Mouse (Mus musculus) MEL (cell line): ENCODE results near the gene Olfr545. TPM values are rescaled to one million over a fixed set of nuclear protein-coding genes. Genes with fewer than 3 reads are reported as not detected.
"Not testable (repeated sequence)": the region's sequence is repeated elsewhere in the genome, so short reads cannot be mapped to it uniquely, and the experiment has no call there.

ENCODE experiments used
- DNase-seq: peaks from one replicate; pipeline ENCODE4 v3.0.0; 2011; ENCODE audit warnings: low read depth, low spot score
- H3K27ac ChIP-seq: 2 replicates; pipeline ENCODE4 v1.5.1; 2012; ENCODE audit warnings: low read depth, mild to moderate bottlenecking, control low read depth, low read length, moderate library complexity; ENCODE audit not compliant: control insufficient read depth
- H3K27me3 ChIP-seq, 2 experiments: fragments of 150-350 bp in 1 of 2; sonication (generic) in 1 of 2; 2 replicates each; pipeline ENCODE4 v1.6.1; 2012; ENCODE audit warnings: low read length in 2 of 2, mild to moderate bottlenecking in 2 of 2, improper control_type of control experiment in 1 of 2, moderate library complexity in 1 of 2; ENCODE audit not compliant: insufficient read depth in 2 of 2, control insufficient read depth in 1 of 2
- H3K36me3 ChIP-seq, 2 experiments: 2 replicates each; pipeline ENCODE4 v1.6.1; 2012 to 2014; ENCODE audit warnings: low read length in 2 of 2, improper control_type of control experiment in 1 of 2, inconsistent platforms in 1 of 2, mild to moderate bottlenecking in 1 of 2; ENCODE audit not compliant: insufficient read depth in 2 of 2, control insufficient read depth in 1 of 2
- H3K4me1 ChIP-seq, 2 experiments: fragments of 150-350 bp in 1 of 2; sonication (generic) in 1 of 2; 2 replicates each; pipeline ENCODE4 v1.6.1; 2012; ENCODE audit warnings: low read length in 2 of 2, improper control_type of control experiment in 1 of 2, mild to moderate bottlenecking in 1 of 2; ENCODE audit not compliant: insufficient read depth in 2 of 2, control insufficient read depth in 1 of 2
- H3K4me3 ChIP-seq, 2 experiments: fragments of 150-350 bp in 1 of 2; sonication (generic) in 1 of 2; 2 replicates each; pipeline ENCODE4 v1.5.1; 2012; ENCODE audit warnings: low read depth in 2 of 2, low read length in 2 of 2, mild to moderate bottlenecking in 2 of 2, moderate library complexity in 2 of 2, control low read depth in 1 of 2, improper control_type of control experiment in 1 of 2; ENCODE audit not compliant: control insufficient read depth in 1 of 2, insufficient read depth in 1 of 2
- H3K79me2 ChIP-seq: 2 replicates; pipeline ENCODE4 v1.6.1; 2012; ENCODE audit warnings: mild to moderate bottlenecking, low read length, moderate library complexity; ENCODE audit not compliant: control insufficient read depth, poor library complexity, insufficient read depth
- H3K9ac ChIP-seq: 2 replicates; pipeline ENCODE4 v1.6.1; 2012; ENCODE audit warnings: low read depth, mild to moderate bottlenecking, control low read depth, low read length, moderate library complexity; ENCODE audit not compliant: control insufficient read depth, poor library complexity, severe bottlenecking
- H3K9me3 ChIP-seq: fragments of 150-350 bp; sonication (generic); replicated peaks from 2 replicates; pipeline ENCODE4 v1.6.1; 2012; ENCODE audit warnings: mild to moderate bottlenecking, low read length, improper control_type of control experiment, moderate library complexity; ENCODE audit not compliant: insufficient read depth
- CTCF ChIP-seq, 3 experiments: IDR thresholded peaks in 2 of 3; conservative IDR thresholded peaks in 1 of 3; 2 replicates each; pipeline ENCODE4 v1.5.1; 2011 to 2012; ENCODE audit warnings: low read length in 3 of 3, low read depth in 2 of 3, mild to moderate bottlenecking in 2 of 3, improper control_type of control experiment in 1 of 3, inconsistent platforms in 1 of 3, mixed read lengths in 1 of 3, moderate library complexity in 1 of 3; ENCODE audit not compliant: control insufficient read depth in 1 of 3, insufficient read depth in 1 of 3, poor library complexity in 1 of 3, severe bottlenecking in 1 of 3
- E2F4 ChIP-seq: IDR thresholded peaks from 2 replicates; pipeline ENCODE4 v1.6.1; 2011; ENCODE audit warnings: low read depth, low read length, improper control_type of control experiment, borderline replicate concordance
- GABPA ChIP-seq: IDR thresholded peaks from 2 replicates; pipeline ENCODE4 v1.6.1; 2012; ENCODE audit warnings: low read depth, mild to moderate bottlenecking, inconsistent platforms, low read length, improper control_type of control experiment, moderate library complexity
- GATA1 ChIP-seq: IDR thresholded peaks from 2 replicates; pipeline ENCODE4 v1.6.1; 2011; ENCODE audit warnings: low read depth, low read length, improper control_type of control experiment
- HCFC1 ChIP-seq: IDR thresholded peaks from 2 replicates; pipeline ENCODE4 v1.6.1; 2012; ENCODE audit warnings: low read depth, mild to moderate bottlenecking, inconsistent platforms, low read length, improper control_type of control experiment, moderate library complexity
- JUND ChIP-seq: IDR thresholded peaks from 2 replicates; pipeline ENCODE4 v1.6.1; 2011; ENCODE audit warnings: low read depth, mild to moderate bottlenecking, improper control_type of control experiment, low read length
- MEF2A ChIP-seq: IDR thresholded peaks from 2 replicates; pipeline ENCODE4 v1.6.1; 2014; ENCODE audit warnings: low read depth, mild to moderate bottlenecking, inconsistent platforms, low read length, improper control_type of control experiment; ENCODE audit not compliant: poor library complexity, insufficient replicate concordance, severe bottlenecking; ENCODE audit errors: extremely low read depth
- MYC ChIP-seq: IDR thresholded peaks from 2 replicates; pipeline ENCODE4 v1.6.1; 2011; ENCODE audit warnings: low read depth, mild to moderate bottlenecking, low read length, improper control_type of control experiment, moderate library complexity
- TAL1 ChIP-seq: IDR thresholded peaks from 2 replicates; pipeline ENCODE4 v1.6.1; 2012; ENCODE audit warnings: mild to moderate bottlenecking, inconsistent platforms, low read length, moderate library complexity, mixed read lengths
- TBP ChIP-seq: IDR thresholded peaks from 2 replicates; pipeline ENCODE4 v1.8.0; 2011; ENCODE audit warnings: low read depth, low read length, improper control_type of control experiment
- TCF12 ChIP-seq: IDR thresholded peaks from 2 replicates; pipeline ENCODE4 v1.6.1; 2014; ENCODE audit warnings: low read depth, mild to moderate bottlenecking, inconsistent platforms, low read length, improper control_type of control experiment, moderate library complexity
- UBTF ChIP-seq: IDR thresholded peaks from 2 replicates; pipeline ENCODE4 v1.6.1; 2012; ENCODE audit warnings: low read depth, mild to moderate bottlenecking, inconsistent platforms, low read length, improper control_type of control experiment, moderate library complexity, borderline replicate concordance; ENCODE audit not compliant: insufficient read depth
- ZC3H11A ChIP-seq: IDR thresholded peaks from 2 replicates; pipeline ENCODE4 v1.6.1; 2012; ENCODE audit warnings: low read depth, mild to moderate bottlenecking, inconsistent platforms, low read length, improper control_type of control experiment
- ZNF384 ChIP-seq: IDR thresholded peaks from 2 replicates; pipeline ENCODE4 v1.6.1; 2012; ENCODE audit warnings: low read depth, mild to moderate bottlenecking, inconsistent platforms, low read length, improper control_type of control experiment
- polyA plus RNA-seq, 2 experiments: library from polyadenylated mRNA; stranded (reverse) in 1 of 2; unstranded in 1 of 2; fragments of >175 nt in 1 of 2; fragments of >200 nt in 1 of 2; gene quantifications; 2 replicates each; pipeline versions ENCODE4 v1.2.1 to v1.2.4; 2012; ENCODE audit warnings: low replicate concordance in 2 of 2, low read depth in 1 of 2; ENCODE audit not compliant: insufficient read length in 2 of 2, insufficient read depth in 1 of 2, missing spikeins in 1 of 2
- total RNA-seq: library from RNA; depleted of rRNA; stranded (reverse); fragments of 300-350 nt; gene quantifications from 2 replicates; pipeline ENCODE4 v1.2.3, GENCODE M21; 2012

Gene Olfr545
- total and polyA plus RNA-seq, 3 experiments, result 0.12 to 0.25 TPM; not detected in 1

DNA sequence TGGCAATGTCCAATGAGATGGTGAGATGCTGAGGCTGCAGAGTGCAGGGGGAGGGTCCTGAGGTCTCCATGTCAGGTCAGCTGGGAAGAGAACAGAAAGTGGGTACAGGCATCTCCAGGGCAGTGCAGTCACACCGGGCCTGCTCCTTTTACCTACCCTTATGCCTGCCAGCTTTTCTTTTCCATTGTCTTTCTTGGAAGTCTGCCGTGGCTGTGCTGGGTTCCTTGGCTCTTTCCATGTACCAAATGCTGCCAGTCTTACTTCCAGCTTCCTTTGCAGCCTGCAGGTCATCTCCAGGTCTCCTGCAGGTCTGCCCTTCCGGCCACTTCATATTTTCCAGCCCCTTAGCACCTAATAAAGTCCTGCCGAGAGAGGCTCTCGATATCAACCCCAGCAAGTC, 2.6 kb upstream of the Olfr545 start:
- H3K9ac ChIP-seq, result no peak overlapping the region
- no peaks in the 10 kb centered on the region for H3K27me3 ChIP-seq
- H3K27ac ChIP-seq, result no peak overlapping the region
- H3K9me3 ChIP-seq, result no peaks in the 10 kb centered on the region
- DNase-seq, result no peak
- no peaks in the 10 kb centered on the region for H3K79me2 ChIP-seq
- H3K36me3 ChIP-seq, result no peaks in the 10 kb centered on the region
- no peak for TF ChIP-seq E2F4
- no peak for TF ChIP-seq TAL1
- no peak for TF ChIP-seq GABPA
- no peak for TF ChIP-seq ZC3H11A
- no peak for TF ChIP-seq HCFC1
- no peak for TF ChIP-seq MEF2A
- TF ChIP-seq TBP, result no peak
- TF ChIP-seq CTCF (IDR thresholded peaks at IDR 0.05 in 2 of 3, conservative IDR thresholded peaks at IDR 0.05 in 1 of 3; ENCODE audit: control insufficient read depth in 1 of 3, insufficient read depth in 1 of 3, low read depth in 2 of 3, low read length in 3 of 3, poor library complexity in 1 of 3, severe bottlenecking in 1 of 3), result no peak
- TF ChIP-seq MYC, result no peak
- TF ChIP-seq ZNF384, result no peak
- no peak for TF ChIP-seq GATA1
- no peak for TF ChIP-seq JUND
- TF ChIP-seq TCF12, result no peak
- H3K4me3 ChIP-seq, result no peak overlapping the region
- no peaks in the 10 kb centered on the region; a peak in 1 of 4 replicates for H3K4me1 ChIP-seq

DNA sequence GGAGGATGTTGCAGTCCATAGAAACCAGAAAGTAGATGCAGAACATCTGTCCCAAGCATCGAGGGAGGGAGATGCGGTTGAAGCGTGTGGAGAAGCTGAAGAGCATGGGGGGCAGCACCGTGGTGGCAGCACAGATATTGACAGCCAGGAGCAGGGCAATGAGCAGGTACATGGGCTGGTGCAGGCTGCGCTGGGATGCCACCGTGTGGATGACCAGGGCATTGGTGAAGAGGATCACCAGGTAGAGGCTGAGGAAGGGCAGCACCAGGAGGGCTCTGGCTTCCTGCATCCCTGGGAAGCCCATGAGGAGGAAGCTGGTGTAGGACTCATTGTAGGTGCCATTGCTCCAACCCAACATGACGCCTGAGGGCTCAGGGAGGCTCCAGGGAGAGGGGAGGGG, 5.0 kb downstream of the Olfr545 start:
- DNase-seq, H3K27ac ChIP-seq, H3K79me2 ChIP-seq, H3K36me3 ChIP-seq, H3K4me3 ChIP-seq, H3K9me3 ChIP-seq, H3K4me1 ChIP-seq, H3K9ac ChIP-seq, H3K27me3 ChIP-seq: not testable (repeated sequence)

DNA sequence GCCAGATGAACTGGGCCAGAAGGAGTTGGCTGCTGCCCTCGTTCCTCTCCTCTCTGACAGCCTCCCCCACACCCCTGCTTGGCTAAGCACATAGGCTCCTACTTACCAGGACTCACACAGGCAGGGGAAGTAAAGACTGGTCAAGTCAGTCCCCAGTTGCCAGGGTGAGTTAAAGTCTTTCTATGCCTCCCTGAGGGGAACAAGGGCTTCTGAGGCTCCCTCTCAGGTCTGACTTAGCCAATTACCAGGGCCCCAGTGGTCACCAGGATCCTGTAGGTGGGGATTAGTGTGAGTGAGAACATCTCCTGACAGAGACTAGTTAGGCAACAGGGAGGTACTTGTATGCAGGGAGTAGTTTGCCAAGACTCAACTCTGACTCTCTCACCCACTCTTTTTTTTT, 11.2 kb downstream of the Olfr545 start, which contains the start of gene Olfr544:
TSS of gene Olfr544 (minus strand) at position 153 of the 400 bp plus-strand sequence.
- Histone ChIP-seq H3K9ac (no peak within 1 kb of the TSS), H3K4me1 (peaks cover 6 to 17% of the 10 kb centered on the region in 2 experiments), H3K27me3 (no peaks in the 10 kb centered on the region), H3K4me3 (no peak within 1 kb of the TSS), H3K9me3 (no peaks in the 10 kb centered on the region), H3K36me3 (peaks cover 0 to 20% of the 10 kb centered on the region in 2 experiments; a peak in 2 of 4 replicates), H3K79me2 (no peaks in the 10 kb centered on the region), H3K27ac (no peak within 1 kb of the TSS)
- no peak for DNase-seq
- TF ChIP-seq TAL1 (no peak), GATA1 (no peak), UBTF (no peak), ZC3H11A (no peak)
